In the genomic region with DNA sequence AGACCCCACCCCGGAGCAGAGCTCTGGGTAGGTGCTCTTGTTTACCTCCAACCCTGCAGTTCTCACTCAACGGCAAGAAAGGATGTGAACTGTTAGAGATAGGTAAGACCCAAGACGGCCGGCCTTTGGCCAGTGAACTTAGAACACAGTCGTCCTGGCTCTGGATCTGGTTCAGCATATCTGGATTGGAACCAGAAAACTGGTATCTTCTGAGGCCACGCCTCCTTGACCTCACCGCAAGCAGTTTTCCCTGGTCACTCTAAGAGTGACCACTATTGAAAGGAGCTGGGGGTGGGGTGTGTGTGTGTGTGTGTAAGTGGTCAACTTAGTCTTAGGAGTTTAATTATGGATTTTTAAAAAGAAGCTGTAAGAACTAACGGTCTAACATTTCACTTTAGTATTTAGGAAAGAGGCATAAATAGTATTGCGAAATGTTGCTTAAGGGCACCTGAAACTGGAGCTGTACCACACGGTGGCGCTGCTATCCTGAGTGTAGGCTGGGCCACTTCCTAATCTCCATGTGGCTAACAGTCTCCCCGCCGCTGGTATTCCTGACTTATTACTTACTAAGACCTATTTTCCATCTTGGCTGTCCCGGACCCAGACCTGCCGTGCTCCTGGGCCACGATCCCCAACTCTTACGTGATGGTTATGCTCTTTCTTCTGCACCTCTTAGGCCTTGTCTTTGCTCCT, we compare ENCODE assay signal across 9 mouse cellular contexts. TPM values are rescaled to one million over a fixed set of nuclear protein-coding genes. Genes with fewer than 3 reads are reported as not detected.
DNase-seq lines count a peak whose midpoint lies in the region; ATAC-seq and TF ChIP-seq lines count a peak whose summit lies in the region.
"Had no signal": no experiment of that assay in that cellular context is flagged by ENCODE, and none has a peak within 500 bp of the region (broad histone marks: within the 10 kb centered on the region; RNA-seq: fewer than 3 reads in every experiment).

No protein-coding gene starts in this region.

- intact Hi-C loops in heart, postnatal 14 days (cut with DNase I), result loop anchor here (2.0 kb wide), 1 partner anchor 126 kb away; no protein-coding TSS in a partner anchor

- peak; percentile 96 for TF ChIP-seq RAD21 in CH12.LX (IDR thresholded peaks at IDR 0.05; ENCODE audit: low read depth, low read length)

- WGBS in lung, adult 2 months, result 29% methylated on average over 17 of the region's 17 CpGs
- WGBS in neural tube, embryonic 15.5 days, result 41% methylated on average over 17 of the region's 17 CpGs

- no peak overlapping the region for H3K4me3 ChIP-seq in CH12.LX (replicated peaks in 1 of 3; ENCODE audit: low read depth in 2 of 3, low read length in 2 of 3, poor library complexity in 1 of 3)
- no peak overlapping the region for H3K4me3 ChIP-seq in bone marrow macrophage, adult 2 months (ENCODE audit: insufficient read depth, low read length)
- peak overlapping the region; percentile 31 for H3K4me3 ChIP-seq in erythroblast, embryonic 14.5 days (replicated peaks)
- no peak overlapping the region for H3K4me3 ChIP-seq in lung, adult 2 months (replicated peaks; ENCODE audit: extremely low read depth, low read depth, low read length)
- no peak overlapping the region for H3K4me3 ChIP-seq in neural tube, embryonic 15.5 days (replicated peaks)

- TF ChIP-seq POLR2A in CH12.LX (IDR thresholded peaks at IDR 0.05; ENCODE audit: low read depth, low read length), result no peak
- TF ChIP-seq POLR2A in bone marrow macrophage, adult 2 months (IDR thresholded peaks at IDR 0.05; ENCODE audit: borderline replicate concordance, low read depth, low read length), result no peak
- TF ChIP-seq POLR2A in lung, adult 2 months (IDR thresholded peaks at IDR 0.05; ENCODE audit: borderline replicate concordance, extremely low read depth, low read depth, low read length), result no peak

- TF ChIP-seq EP300 in CH12.LX (IDR thresholded peaks at IDR 0.05; ENCODE audit: low read length), result no peak

- dilution Hi-C loops in CH12.LX (cut with MboI; ENCODE audit: extremely low pct_ligation_motif_present, extremely low pct_unique_long_range_greater_than_20kb, low sequenced_read_pairs), result no loop called here

- H3K79me2 ChIP-seq in CH12.LX (replicated peaks; ENCODE audit: control insufficient read depth, extremely low read depth, insufficient read depth, poor library complexity, severe bottlenecking), result no peaks in the 10 kb centered on the region

- no peaks in the 10 kb centered on the region for H3K27me3 ChIP-seq in CH12.LX (replicated peaks)
- peaks cover 2% of the 10 kb centered on the region; the same call in 1 of the 2 replicates for H3K27me3 ChIP-seq in erythroblast, embryonic 14.5 days (ENCODE audit: control insufficient read depth)
- H3K27me3 ChIP-seq in neural tube, embryonic 15.5 days (replicated peaks), result no peaks in the 10 kb centered on the region

- peak; percentile 86 to 97 for TF ChIP-seq CTCF in CH12.LX (conservative IDR thresholded peaks at IDR 0.05 in 1 of 2, IDR thresholded peaks at IDR 0.05 in 1 of 2; ENCODE audit: low read depth in 2 of 2, low read length in 2 of 2)
- TF ChIP-seq CTCF in bone marrow macrophage, adult 2 months (IDR thresholded peaks at IDR 0.05; ENCODE audit: low read depth, low read length), result peak; percentile 91
- TF ChIP-seq CTCF in lung, adult 2 months (IDR thresholded peaks at IDR 0.05; ENCODE audit: insufficient read depth, low read length), result peak; percentile 94

- ATAC-seq in neural tube, embryonic 15.5 days (ENCODE audit: low FRiP score), result no peak

- H3K36me3 ChIP-seq in CH12.LX (replicated peaks in 1 of 2; ENCODE audit: control insufficient read depth in 1 of 2, insufficient read depth in 1 of 2, low read length in 1 of 2), result no peaks in the 10 kb centered on the region
- no peaks in the 10 kb centered on the region for H3K36me3 ChIP-seq in erythroblast, embryonic 14.5 days (ENCODE audit: control insufficient read depth)
- no peaks in the 10 kb centered on the region for H3K36me3 ChIP-seq in neural tube, embryonic 15.5 days

- DNase-seq in CH12.LX (ENCODE audit: extremely low read depth), result peak; percentile 67
- peak; percentile 83 to 88 for DNase-seq in heart, postnatal 14 days
- peak; percentile 84 for DNase-seq in layer of hippocampus, adult 11-12 months (ENCODE audit: low spot score)
- peak; percentile 74 for DNase-seq in lung, adult 2 months
- peak; percentile 60 for DNase-seq in thymus, postnatal 0 days (ENCODE audit: low spot score)

- no peak overlapping the region for H3K27ac ChIP-seq in CH12.LX (ENCODE audit: insufficient read depth, low read depth)
- H3K27ac ChIP-seq in bone marrow macrophage, adult 2 months (ENCODE audit: insufficient read depth, low read depth, low read length), result no peak overlapping the region; the same call in 1 of the 2 replicates
- no peak overlapping the region for H3K27ac ChIP-seq in neural tube, embryonic 15.5 days (replicated peaks)

- H3K9me3 ChIP-seq in CH12.LX (replicated peaks; ENCODE audit: low read length), result no peaks in the 10 kb centered on the region
- H3K9me3 ChIP-seq in erythroblast, embryonic 14.5 days (ENCODE audit: control insufficient read depth, low read length), result no peaks in the 10 kb centered on the region
- H3K9me3 ChIP-seq in neural tube, embryonic 15.5 days (replicated peaks), result no peaks in the 10 kb centered on the region

- H3K4me2 ChIP-seq in CH12.LX (ENCODE audit: insufficient read depth, low read depth, poor library complexity, severe bottlenecking), result no peak overlapping the region
- peak overlapping the region; percentile 40 for H3K4me2 ChIP-seq in neural tube, embryonic 15.5 days

- peaks cover 4 to 16% of the 10 kb centered on the region in 2 experiments; a peak in 3 of 4 replicates for H3K4me1 ChIP-seq in CH12.LX (ENCODE audit: control insufficient read depth in 1 of 2, insufficient read depth in 2 of 2)
- peaks cover 29% of the 10 kb centered on the region for H3K4me1 ChIP-seq in bone marrow macrophage, adult 2 months (ENCODE audit: control insufficient read depth, insufficient read depth, low read length)
- peaks cover 48% of the 10 kb centered on the region for H3K4me1 ChIP-seq in erythroblast, embryonic 14.5 days (ENCODE audit: control insufficient read depth)
- no peaks in the 10 kb centered on the region for H3K4me1 ChIP-seq in lung, adult 2 months (ENCODE audit: control insufficient read depth, insufficient read depth, low read length)
- H3K4me1 ChIP-seq in neural tube, embryonic 15.5 days, result peaks cover 11% of the 10 kb centered on the region

- in situ Hi-C loops in CH12.LX (cut with MboI; ENCODE audit: low pct_ligation_motif_present, low pct_unique_long_range_greater_than_20kb, low sequenced_read_pairs), result no loop called here

- H3K9ac ChIP-seq in CH12.LX (ENCODE audit: insufficient read depth, low read depth), result no peak overlapping the region
- no peak overlapping the region for H3K9ac ChIP-seq in neural tube, embryonic 15.5 days (replicated peaks)

RNA-seq across cellular contexts. Expression of a gene that starts 17.9 kb away (rescaled TPM):
- total RNA-seq in CH12.LX (2012; rRNA removed) (0.17 TPM in 1 of 2 replicates, not detected in the other), CH12.LX (2014; rRNA removed) (not detected in 2 replicates)
- polyA plus RNA-seq in CH12.LX (2012; ENCODE audit: insufficient read length, low read depth), result 0.19 and 0.39 TPM in 2 replicates
- 1.4 and 2.3 TPM in 2 replicates for polyA plus RNA-seq in bone marrow macrophage, adult 2 months (2012; ENCODE audit: insufficient read depth, insufficient read length, missing spikeins)
- 0.05 TPM in 1 of 2 replicates, not detected in the other for polyA plus RNA-seq in erythroblast, embryonic 14.5 days (2012)
- total RNA-seq in heart, postnatal 14 days (2021), result under 1 TPM in 1 of 2 experiments, not detected in 1; 0.45 TPM
- polyA plus RNA-seq in lung, adult 2 months (2012; rRNA removed), result 0.51 and 0.52 TPM in 2 replicates
- 0.18 TPM in 1 of 2 replicates, not detected in the other for polyA plus RNA-seq in neural tube, embryonic 15.5 days (2015; fragmentation: Nextera tagmentation; extraction: Ambion mirVana)
- 0.26 and 0.42 TPM in 2 replicates for polyA plus RNA-seq in thymus, postnatal 0 days (2015; fragmentation: Nextera tagmentation; extraction: Ambion mirVana)
- polyA plus RNA-seq: heart, embryonic 14.5 days had no signal

RNA-seq across cellular contexts. Expression of a gene that starts 20.6 kb away (rescaled TPM):
- total RNA-seq in CH12.LX (2012; rRNA removed) (not detected in 2 replicates), CH12.LX (2014; rRNA removed) (not detected in 2 replicates)
- not detected in 2 replicates for polyA plus RNA-seq in CH12.LX (2012; ENCODE audit: insufficient read length, low read depth)
- not detected in 2 replicates for polyA plus RNA-seq in bone marrow macrophage, adult 2 months (2012; ENCODE audit: insufficient read depth, insufficient read length, missing spikeins)
- polyA plus RNA-seq in erythroblast, embryonic 14.5 days (2012), result not detected in 2 replicates
- not detected for total RNA-seq in heart, postnatal 14 days (2021)
- polyA plus RNA-seq in lung, adult 2 months (2012; rRNA removed), result 2.4 and 4.9 TPM in 2 replicates
- polyA plus RNA-seq in neural tube, embryonic 15.5 days (2015; fragmentation: Nextera tagmentation; extraction: Ambion mirVana), result 1.7 and 2.1 TPM in 2 replicates
- 0.31 and 0.49 TPM in 2 replicates for polyA plus RNA-seq in thymus, postnatal 0 days (2015; fragmentation: Nextera tagmentation; extraction: Ambion mirVana)
- polyA plus RNA-seq: heart, embryonic 14.5 days had no signal

RNA-seq across cellular contexts. Expression of a gene that starts 55.6 kb away (rescaled TPM):
- total RNA-seq in CH12.LX (2012; rRNA removed) (0.08 TPM in 1 of 2 replicates, not detected in the other), CH12.LX (2014; rRNA removed) (not detected in 2 replicates)
- polyA plus RNA-seq in CH12.LX (2012; ENCODE audit: insufficient read length, low read depth), result not detected in 2 replicates
- 7.7 and 7.8 TPM in 2 replicates for polyA plus RNA-seq in bone marrow macrophage, adult 2 months (2012; ENCODE audit: insufficient read depth, insufficient read length, missing spikeins)
- polyA plus RNA-seq in erythroblast, embryonic 14.5 days (2012), result 0.02 TPM in 1 of 2 replicates, not detected in the other
- total RNA-seq in heart, postnatal 14 days (2021), result 1 to 10 TPM; 2.2 to 2.7 TPM
- polyA plus RNA-seq in lung, adult 2 months (2012; rRNA removed), result 12.1 and 17.7 TPM in 2 replicates
- 0.38 and 0.55 TPM in 2 replicates for polyA plus RNA-seq in neural tube, embryonic 15.5 days (2015; fragmentation: Nextera tagmentation; extraction: Ambion mirVana)
- polyA plus RNA-seq in thymus, postnatal 0 days (2015; fragmentation: Nextera tagmentation; extraction: Ambion mirVana), result 5.3 and 6.0 TPM in 2 replicates

RNA-seq across cellular contexts. Expression of a gene that starts 57.8 kb away (rescaled TPM):
- total RNA-seq in CH12.LX (2012; rRNA removed) (9.8 and 15.3 TPM in 2 replicates), CH12.LX (2014; rRNA removed) (6.1 and 7.3 TPM in 2 replicates)
- polyA plus RNA-seq in CH12.LX (2012; ENCODE audit: insufficient read length, low read depth), result 6.8 and 9.3 TPM in 2 replicates
- polyA plus RNA-seq in bone marrow macrophage, adult 2 months (2012; ENCODE audit: insufficient read depth, insufficient read length, missing spikeins), result 31.1 and 34.0 TPM in 2 replicates
- 0.10 and 0.19 TPM in 2 replicates for polyA plus RNA-seq in erythroblast, embryonic 14.5 days (2012)
- 10 to 100 TPM; 10.4 to 11.2 TPM for total RNA-seq in heart, postnatal 14 days (2021)
- 28.0 and 33.7 TPM in 2 replicates for polyA plus RNA-seq in lung, adult 2 months (2012; rRNA removed)
- polyA plus RNA-seq in neural tube, embryonic 15.5 days (2015; fragmentation: Nextera tagmentation; extraction: Ambion mirVana), result 20.1 and 24.7 TPM in 2 replicates
- 3.8 and 6.6 TPM in 2 replicates for polyA plus RNA-seq in thymus, postnatal 0 days (2015; fragmentation: Nextera tagmentation; extraction: Ambion mirVana)

RNA-seq across cellular contexts. Expression of a gene that starts 59.3 kb away (rescaled TPM):
- total RNA-seq in CH12.LX (2012; rRNA removed) (137 and 148 TPM in 2 replicates), CH12.LX (2014; rRNA removed) (81.8 and 86.6 TPM in 2 replicates)
- polyA plus RNA-seq in CH12.LX (2012; ENCODE audit: insufficient read length, low read depth), result 76.9 and 86.4 TPM in 2 replicates
- polyA plus RNA-seq in bone marrow macrophage, adult 2 months (2012; ENCODE audit: insufficient read depth, insufficient read length, missing spikeins), result 46.4 and 51.3 TPM in 2 replicates
- polyA plus RNA-seq in erythroblast, embryonic 14.5 days (2012), result 2.9 and 3.2 TPM in 2 replicates
- 1,000 to 10,000 TPM; 1,350 to 1,353 TPM for total RNA-seq in heart, postnatal 14 days (2021)
- polyA plus RNA-seq in lung, adult 2 months (2012; rRNA removed), result 63.1 and 88.6 TPM in 2 replicates
- 61.7 and 65.7 TPM in 2 replicates for polyA plus RNA-seq in neural tube, embryonic 15.5 days (2015; fragmentation: Nextera tagmentation; extraction: Ambion mirVana)
- polyA plus RNA-seq in thymus, postnatal 0 days (2015; fragmentation: Nextera tagmentation; extraction: Ambion mirVana), result 105 and 107 TPM in 2 replicates
